Mouse (Mus musculus): ENCODE measurements around the gene Gm14322.
A peak's percentile ranks its signal among the peaks of the same experiment; 100 is the strongest.
"Not testable (repeated sequence)": the region's sequence is repeated elsewhere in the genome, so short reads cannot be mapped to it uniquely, and the experiment has no call there.

Gene Gm14322

GRCm38 (mm10) chr2:177758941-177759558 is at the start of gene Gm14322:
Gm14322 (plus strand) TSS chr2:177759288.
- peak; percentile 5 for DNase-seq

- not testable (repeated sequence) for DNase-seq
These were observed 17.6 kb upstream of the Gm14322 start for GRCm38 (mm10) chr2:177741487-177741886.

- DNase-seq: not testable (repeated sequence)
These were observed 28.3 kb downstream of the Gm14322 start for GRCm38 (mm10) chr2:177787351-177787750.

- DNase-seq: not testable (repeated sequence)
These were observed 47.1 kb downstream of the Gm14322 start for GRCm38 (mm10) chr2:177806170-177806569.

Data from right cerebral cortex, postnatal 14 days (tissue).